Mouse (Mus musculus): ENCODE measurements around the gene Ruvbl2. TPM values are rescaled to one million over a fixed set of nuclear protein-coding genes. Genes with fewer than 3 reads are reported as not detected.

Ruvbl2 gene
- polyA plus RNA-seq, 1 experiment from 2014 or later, result 65.0 TPM

- H3K4me1 ChIP-seq (replicated peaks), result peaks cover 13% of the 10 kb centered on the region
- H3K36me3 ChIP-seq, result peaks cover 43% of the 10 kb centered on the region
- H3K9me3 ChIP-seq (replicated peaks), result no peaks in the 10 kb centered on the region
- H3K4me2 ChIP-seq, result no peak overlapping the region
- H3K27me3 ChIP-seq, result peaks cover 62% of the 10 kb centered on the region
- 17% methylated on average over 27 of the region's 27 CpGs for WGBS
- no peak overlapping the region for H3K9ac ChIP-seq
- no peak overlapping the region for H3K4me3 ChIP-seq
- H3K27ac ChIP-seq, result no peak overlapping the region
- ATAC-seq (replicated peaks; ENCODE audit: insufficient number of reproducible peaks, insufficient read depth, low FRiP score, low read depth), result no peak
Observed at GRCm38 (mm10) chr7:45419859-45420614, 17.9 kb downstream of the Ruvbl2 start.

GRCm38 (mm10) chr7:45417962-45418492 lies 19.9 kb downstream of the Ruvbl2 start:
- 6% methylated on average over 13 of the region's 13 CpGs for whole genome bisulfite sequencing
- no peak overlapping the region for H3K4me2 ChIP-seq

GRCm38 (mm10) chr7:45415636-45416035 lies 22.3 kb downstream of the Ruvbl2 start:
- Histone ChIP-seq H3K9ac (no peak overlapping the region), H3K27ac (no peak overlapping the region), H3K4me3 (peak overlapping the region; percentile 10; the same call in 1 of the 2 replicates), H3K4me1 (replicated peaks) (peaks cover 40% of the 10 kb centered on the region), H3K9me3 (replicated peaks) (no peaks in the 10 kb centered on the region), H3K36me3 (no peaks in the 10 kb centered on the region), H3K4me2 (peak overlapping the region; percentile 37), H3K27me3 (peaks cover 94% of the 10 kb centered on the region)
- ATAC-seq (replicated peaks; ENCODE audit: insufficient number of reproducible peaks, insufficient read depth, low FRiP score, low read depth), result no peak
- 16% methylated on average over 37 of the region's 37 CpGs for WGBS

More at GRCm38 (mm10) chr7:45417962-45418492, 19.9 kb downstream of the Ruvbl2 start:
- H3K4me3 ChIP-seq, result no peak overlapping the region
- no peak overlapping the region for H3K9ac ChIP-seq
- peaks cover 80% of the 10 kb centered on the region for H3K27me3 ChIP-seq
- no peak overlapping the region for H3K27ac ChIP-seq
- no peaks in the 10 kb centered on the region for H3K9me3 ChIP-seq (replicated peaks)
- peaks cover 33% of the 10 kb centered on the region for H3K4me1 ChIP-seq (replicated peaks)
- no peak for ATAC-seq (replicated peaks; ENCODE audit: insufficient number of reproducible peaks, insufficient read depth, low FRiP score, low read depth)
- H3K36me3 ChIP-seq, result peaks cover 23% of the 10 kb centered on the region

- Histone ChIP-seq H3K4me3 (peak overlapping the region; percentile 58; the same call in 1 of the 2 replicates), H3K27me3 (peaks cover 94% of the 10 kb centered on the region), H3K9me3 (replicated peaks) (no peaks in the 10 kb centered on the region), H3K4me1 (replicated peaks) (peaks cover 40% of the 10 kb centered on the region), H3K9ac (no peak overlapping the region), H3K36me3 (no peaks in the 10 kb centered on the region), H3K27ac (no peak overlapping the region), H3K4me2 (peak overlapping the region; percentile 92; the same call in 1 of the 2 replicates)
- ATAC-seq (replicated peaks; ENCODE audit: insufficient number of reproducible peaks, insufficient read depth, low FRiP score, low read depth), result no peak
- WGBS, result 40% methylated on average over 12 of the region's 12 CpGs
Observed at GRCm38 (mm10) chr7:45414740-45415224, 23.1 kb downstream of the Ruvbl2 start.

- Histone ChIP-seq H3K36me3 (no peaks in the 10 kb centered on the region), H3K9me3 (replicated peaks) (no peaks in the 10 kb centered on the region), H3K4me3 (peak overlapping the region; percentile 58), H3K4me1 (replicated peaks) (peaks cover 40% of the 10 kb centered on the region), H3K4me2 (peak overlapping the region; percentile 92), H3K9ac (peak overlapping the region; percentile 52), H3K27ac (peak overlapping the region; percentile 59), H3K27me3 (peaks cover 93% of the 10 kb centered on the region)
- peak; percentile 29; the same call in 1 of the 2 replicates for ATAC-seq (replicated peaks; ENCODE audit: insufficient number of reproducible peaks, insufficient read depth, low FRiP score, low read depth)
- 2% methylated on average over 23 of the region's 27 CpGs for WGBS
Observed at GRCm38 (mm10) chr7:45413864-45414739, 23.8 kb downstream of the Ruvbl2 start.

GRCm38 (mm10) chr7:45413113-45413863 lies 24.6 kb downstream of the Ruvbl2 start, which contains the start of gene Ntf5:
Ntf5 (plus strand) TSS chr7:45413695.
- H3K27ac ChIP-seq, result peak within 1 kb of the TSS; percentile 59
- WGBS, result 1% methylated on average over 45 of the region's 45 CpGs
- H3K27me3 ChIP-seq, result peaks cover 93% of the 10 kb centered on the region
- no peaks in the 10 kb centered on the region for H3K36me3 ChIP-seq
- peak within 1 kb of the TSS; percentile 92 for H3K4me2 ChIP-seq
- peak; percentile 28 for ATAC-seq (replicated peaks; ENCODE audit: insufficient number of reproducible peaks, insufficient read depth, low FRiP score, low read depth)
- H3K9ac ChIP-seq, result peak within 1 kb of the TSS; percentile 52
- H3K4me1 ChIP-seq (replicated peaks), result peaks cover 39% of the 10 kb centered on the region
- no peaks in the 10 kb centered on the region for H3K9me3 ChIP-seq (replicated peaks)
- H3K4me3 ChIP-seq, result peak within 1 kb of the TSS; percentile 58

- H3K27ac ChIP-seq, result no peak overlapping the region
- H3K36me3 ChIP-seq, result no peaks in the 10 kb centered on the region
- 34% methylated on average over 2 of the region's 2 CpGs for WGBS
- no peak overlapping the region for H3K4me2 ChIP-seq
- no peak for ATAC-seq (replicated peaks; ENCODE audit: insufficient number of reproducible peaks, insufficient read depth, low FRiP score, low read depth)
- peaks cover 93% of the 10 kb centered on the region for H3K27me3 ChIP-seq
- no peaks in the 10 kb centered on the region for H3K9me3 ChIP-seq (replicated peaks)
- H3K9ac ChIP-seq, result no peak overlapping the region
- no peak overlapping the region for H3K4me3 ChIP-seq
- H3K4me1 ChIP-seq (replicated peaks), result peaks cover 35% of the 10 kb centered on the region
Observed at GRCm38 (mm10) chr7:45412421-45412820, 25.5 kb downstream of the Ruvbl2 start.

- peaks cover 42% of the 10 kb centered on the region for H3K4me1 ChIP-seq (replicated peaks)
- ATAC-seq (replicated peaks; ENCODE audit: insufficient number of reproducible peaks, insufficient read depth, low FRiP score, low read depth), result no peak
- peaks cover 93% of the 10 kb centered on the region for H3K27me3 ChIP-seq
- WGBS, result 76% methylated on average over 8 of the region's 8 CpGs
- no peak overlapping the region for H3K4me2 ChIP-seq
- H3K9ac ChIP-seq, result no peak overlapping the region
- H3K27ac ChIP-seq, result no peak overlapping the region
- no peaks in the 10 kb centered on the region for H3K36me3 ChIP-seq
- no peaks in the 10 kb centered on the region for H3K9me3 ChIP-seq (replicated peaks)
- no peak overlapping the region for H3K4me3 ChIP-seq
Observed at GRCm38 (mm10) chr7:45409497-45410163, 28.3 kb downstream of the Ruvbl2 start.

- Histone ChIP-seq H3K4me2 (no peak overlapping the region), H3K4me1 (replicated peaks) (peaks cover 35% of the 10 kb centered on the region), H3K27me3 (peaks cover 86% of the 10 kb centered on the region), H3K9ac (no peak overlapping the region), H3K9me3 (replicated peaks) (no peaks in the 10 kb centered on the region), H3K4me3 (no peak overlapping the region), H3K36me3 (no peaks in the 10 kb centered on the region), H3K27ac (no peak overlapping the region)
- no peak for ATAC-seq (replicated peaks; ENCODE audit: insufficient number of reproducible peaks, insufficient read depth, low FRiP score, low read depth)
- WGBS, result 83% methylated on average over 17 of the region's 17 CpGs
Observed at GRCm38 (mm10) chr7:45408949-45409348, 28.9 kb downstream of the Ruvbl2 start.

- H3K9ac ChIP-seq, result no peak overlapping the region
- WGBS, result 73% methylated on average over 7 of the region's 7 CpGs
Observed at GRCm38 (mm10) chr7:45408351-45408750, 29.5 kb downstream of the Ruvbl2 start.

More at GRCm38 (mm10) chr7:45408351-45408750, 29.5 kb downstream of the Ruvbl2 start:
- H3K9me3 ChIP-seq (replicated peaks), result no peaks in the 10 kb centered on the region
- H3K4me3 ChIP-seq, result no peak overlapping the region
- H3K27me3 ChIP-seq, result peaks cover 80% of the 10 kb centered on the region
- H3K4me1 ChIP-seq (replicated peaks), result peaks cover 29% of the 10 kb centered on the region
- H3K4me2 ChIP-seq, result no peak overlapping the region
- ATAC-seq (replicated peaks; ENCODE audit: insufficient number of reproducible peaks, insufficient read depth, low FRiP score, low read depth), result no peak
- H3K36me3 ChIP-seq, result no peaks in the 10 kb centered on the region
- no peak overlapping the region for H3K27ac ChIP-seq

All from heart, embryonic 15.5 days (tissue).